Mouse (Mus musculus) stomach, postnatal 0 days (tissue): ENCODE data around the gene Gm49486.
A peak's percentile ranks its signal among the peaks of the same experiment; 100 is the strongest.

ENCODE experiments used
- CTCF ChIP-seq: IDR thresholded peaks from 2 replicates; pipeline ENCODE4 v1.5.1; 2016; ENCODE audit warnings: antibody characterized with exemption, low read depth, mild to moderate bottlenecking, moderate library complexity
- EP300 ChIP-seq: optimal IDR thresholded peaks from 2 replicates; pipeline ENCODE3; 2016; ENCODE audit warnings: antibody characterized with exemption

GRCm38 (mm10) chr15:79280850-79281249 lies 51.7 kb downstream of the Gm49486 start:
- TF ChIP-seq CTCF (peak; percentile 67), EP300 (no peak)
